Mouse (Mus musculus) cerebellum, adult 2 months (tissue): ENCODE measurements around the gene Tuba1a. TPM values are rescaled to one million over a fixed set of nuclear protein-coding genes. Genes with fewer than 3 reads are reported as not detected.

Experiments used
- DNase-seq, 2 experiments: peaks; one replicate each; pipeline ENCODE4 v3.0.0; 2021
- H3K27ac ChIP-seq: fragments of 200-500 bp; 2 replicates; pipeline ENCODE4 v1.5.1; 2012; ENCODE audit warnings: low read length, control low read depth, inconsistent platforms; ENCODE audit not compliant: insufficient read depth
- H3K27me3 ChIP-seq: fragments of 200-500 bp; 2 replicates; pipeline ENCODE4 v1.6.1; 2012; ENCODE audit warnings: inconsistent platforms, mild to moderate bottlenecking, low read length, moderate library complexity; ENCODE audit not compliant: control insufficient read depth, insufficient read depth
- H3K4me1 ChIP-seq: fragments of 200-500 bp; 2 replicates; pipeline ENCODE4 v1.6.1; 2011; ENCODE audit warnings: low read length; ENCODE audit not compliant: control insufficient read depth, insufficient read depth
- H3K4me3 ChIP-seq: fragments of 200-500 bp; replicated peaks from 2 replicates; pipeline ENCODE3; 2011; ENCODE audit warnings: mild to moderate bottlenecking, low read depth, low read length, control low read depth; ENCODE audit not compliant: insufficient read depth
- CTCF ChIP-seq: fragments of 200-500 bp; IDR thresholded peaks from 2 replicates; pipeline ENCODE4 v1.5.1; 2011; ENCODE audit warnings: low read depth, mild to moderate bottlenecking, control low read depth, low read length, moderate library complexity, borderline replicate concordance; ENCODE audit not compliant: insufficient read depth
- POLR2A ChIP-seq: fragments of 200-500 bp; IDR thresholded peaks from 2 replicates; pipeline ENCODE4 v1.6.1; 2011; ENCODE audit warnings: low read length, control low read depth, borderline replicate concordance; ENCODE audit not compliant: insufficient read depth
- WGBS: fragments of 180-500 bp; shearing (Covaris S2); methylation state at CpG from one replicate; pipeline ENCODE4 v1.1.7; 2018; 5-methylcytosine and 5-hydroxymethylcytosine counted together
- polyA plus RNA-seq: library from polyadenylated mRNA; depleted of rRNA; stranded (reverse); fragments of >200 nt; gene quantifications from 2 replicates; pipeline ENCODE4 v1.2.3, GENCODE M21; 2012; rRNA removed

Tuba1a gene
- polyA plus RNA-seq, 1 experiment, result 1,294 TPM

- under 1% methylated on average over 82 of the region's 82 CpGs for WGBS
Measured at GRCm38 (mm10) chr15:98917538-98918498, 35.7 kb downstream of the Tuba1a start, which contains the start of gene Lmbr1l. Gene Lmbr1l (minus strand): TSS chr15:98918231.

DNA sequence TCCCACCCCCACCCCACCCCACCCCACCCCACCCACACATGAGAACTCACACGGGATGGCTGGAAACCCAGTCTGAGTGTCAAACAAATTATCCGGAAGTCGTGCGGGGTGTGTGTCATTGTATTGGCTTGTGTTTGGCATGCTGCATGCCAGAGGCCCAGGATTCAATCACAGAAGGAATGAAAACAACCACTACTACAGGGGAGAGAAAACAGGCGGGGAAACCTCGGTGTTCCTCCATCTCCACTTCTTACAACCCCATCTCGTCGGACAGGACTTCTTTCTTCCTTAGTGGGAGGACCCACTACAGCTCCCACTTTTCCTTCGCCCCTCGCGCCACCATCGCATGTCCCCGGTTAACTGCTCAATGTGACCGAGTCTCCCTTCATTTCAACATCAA is 36.4 kb downstream of the Tuba1a start:
- under 1% methylated on average over 14 of the region's 14 CpGs for WGBS
- no peak for DNase-seq
- Histone ChIP-seq H3K4me3 (peak overlapping the region; percentile 80), H3K4me1 (peaks cover 4% of the 10 kb centered on the region; the same call in 1 of the 2 replicates), H3K27ac (no peak overlapping the region), H3K27me3 (no peaks in the 10 kb centered on the region)
- TF ChIP-seq CTCF (no peak), POLR2A (no peak)

More at GRCm38 (mm10) chr15:98917538-98918498, 35.7 kb downstream of the Tuba1a start, which contains the start of gene Lmbr1l:
- DNase-seq, result peak; percentile 99 to 100
- H3K4me3 ChIP-seq, result peak within 1 kb of the TSS; percentile 80
- TF ChIP-seq POLR2A, result peak; percentile 85; the same call in 1 of the 2 replicates
- no peak for TF ChIP-seq CTCF
- H3K27me3 ChIP-seq, result no peaks in the 10 kb centered on the region
- peaks cover 4% of the 10 kb centered on the region; the same call in 1 of the 2 replicates for H3K4me1 ChIP-seq
- peak within 1 kb of the TSS; percentile 57; the same call in 1 of the 2 replicates for H3K27ac ChIP-seq

DNA sequence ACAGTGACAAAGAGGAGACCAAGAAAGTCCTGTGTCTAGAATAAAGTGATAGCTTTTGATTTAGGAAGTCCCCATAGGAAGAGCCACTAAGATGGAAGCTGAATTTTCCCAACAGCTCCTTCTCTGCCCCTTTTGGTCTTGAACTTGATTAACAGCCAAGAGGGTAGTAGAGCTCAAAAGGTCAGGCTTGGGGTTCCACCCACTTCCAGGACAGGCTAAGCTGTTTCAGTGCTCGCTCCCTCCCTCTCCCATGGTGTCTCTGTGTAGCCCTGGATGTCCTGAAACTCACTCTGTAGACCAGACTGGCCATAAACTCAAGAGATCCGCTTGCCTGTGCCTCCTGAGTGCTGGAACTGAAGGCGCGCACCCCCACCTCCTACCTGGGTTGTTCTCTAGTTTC is 37.5 kb downstream of the Tuba1a start:
- WGBS, result 91% methylated on average over 4 of the region's 4 CpGs
- DNase-seq, result no peak
- H3K4me3 ChIP-seq, result no peak overlapping the region
- no peak overlapping the region for H3K27ac ChIP-seq
- no peaks in the 10 kb centered on the region for H3K27me3 ChIP-seq
- no peak for TF ChIP-seq POLR2A
- H3K4me1 ChIP-seq, result peaks cover 4% of the 10 kb centered on the region; the same call in 1 of the 2 replicates

GRCm38 (mm10) chr15:98914903-98915302 is 38.6 kb downstream of the Tuba1a start:
- H3K27me3 ChIP-seq, result no peaks in the 10 kb centered on the region
- no peak overlapping the region for H3K27ac ChIP-seq
- no peak overlapping the region for H3K4me3 ChIP-seq
- no peak for TF ChIP-seq POLR2A
- no peak for TF ChIP-seq CTCF
- DNase-seq, result no peak
- peaks cover 4% of the 10 kb centered on the region; the same call in 1 of the 2 replicates for H3K4me1 ChIP-seq
- WGBS, result 90% methylated on average over 6 of the region's 6 CpGs

DNA sequence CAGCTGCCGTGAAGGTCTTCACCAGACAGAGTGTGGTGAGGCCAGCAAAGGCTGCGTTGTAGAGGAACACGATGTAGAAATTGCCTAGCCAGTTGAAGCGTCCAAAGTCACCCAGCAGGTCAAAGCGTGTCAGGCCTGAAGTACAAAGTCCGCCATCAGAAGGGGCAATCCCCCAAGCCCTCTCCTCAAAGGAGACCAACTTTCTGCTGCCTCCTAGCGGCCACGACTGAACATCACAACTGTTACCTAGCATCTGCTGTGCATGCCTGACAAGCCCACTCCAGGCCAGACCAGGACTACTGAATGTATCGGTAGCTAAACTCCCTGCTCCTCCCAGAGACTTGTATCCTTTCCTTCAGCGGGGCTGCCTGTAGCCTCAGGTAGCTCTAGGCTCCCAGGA is 48.8 kb downstream of the Tuba1a start:
- H3K4me3 ChIP-seq, result no peak overlapping the region
- WGBS, result 32% methylated on average over 10 of the region's 10 CpGs
- H3K27me3 ChIP-seq, result no peaks in the 10 kb centered on the region
- H3K27ac ChIP-seq, result no peak overlapping the region
- DNase-seq, result no peak
- TF ChIP-seq CTCF (peak; percentile 72), POLR2A (no peak)
- no peaks in the 10 kb centered on the region for H3K4me1 ChIP-seq

DNA sequence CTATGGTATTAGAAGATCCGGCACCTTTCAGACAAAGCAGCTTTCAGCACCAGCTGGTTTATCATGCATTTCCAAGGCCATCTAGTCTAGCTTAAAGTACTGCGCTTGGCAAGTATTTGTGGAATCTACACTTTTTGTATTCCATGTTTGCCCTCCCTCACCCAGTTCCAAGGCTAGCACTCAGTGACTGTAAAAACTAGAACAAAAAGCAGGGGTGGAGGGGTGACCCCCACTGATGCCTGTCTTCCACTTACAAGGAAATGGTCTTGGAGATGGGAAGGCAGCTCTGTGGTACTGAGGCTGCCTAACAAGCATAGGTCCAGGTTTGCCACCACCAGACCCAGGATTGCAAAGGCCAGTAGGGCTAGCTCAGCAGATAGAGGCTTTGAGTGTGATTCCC is 50.9 kb downstream of the Tuba1a start:
- TF ChIP-seq CTCF, result no peak
- TF ChIP-seq POLR2A, result no peak
- WGBS, result 90% methylated on average over 2 of the region's 2 CpGs
- no peaks in the 10 kb centered on the region; the same call in 1 of the 2 replicates for H3K27me3 ChIP-seq

GRCm38 (mm10) chr15:98901530-98901929 is 52.0 kb downstream of the Tuba1a start:
- H3K27me3 ChIP-seq, result no peaks in the 10 kb centered on the region; the same call in 1 of the 2 replicates
- no peaks in the 10 kb centered on the region; the same call in 1 of the 2 replicates for H3K4me1 ChIP-seq

More for the DNA sequence above, 50.9 kb downstream of the Tuba1a start:
- Histone ChIP-seq H3K4me3 (no peak overlapping the region), H3K4me1 (no peaks in the 10 kb centered on the region; the same call in 1 of the 2 replicates), H3K27ac (no peak overlapping the region)
- DNase-seq, result no peak

More at GRCm38 (mm10) chr15:98901530-98901929, 52.0 kb downstream of the Tuba1a start:
- DNase-seq, result no peak
- no peak for TF ChIP-seq POLR2A
- no peak for TF ChIP-seq CTCF
- 62% methylated on average over 1 of the region's 1 CpGs for WGBS
- Histone ChIP-seq H3K4me3 (no peak overlapping the region), H3K27ac (no peak overlapping the region)

Other genes with a start within 250 kb of the Tuba1a start
- 4.8 TPM in 2 replicates for gene Ccdc65, start 245.5 kb downstream of the Tuba1a start, polyA plus RNA-seq
- 4.1 and 4.7 TPM in 2 replicates for gene Fkbp11, start 225.5 kb downstream of the Tuba1a start, polyA plus RNA-seq
- gene Arf3, start 190.5 kb downstream of the Tuba1a start, polyA plus RNA-seq, result 202 and 210 TPM in 2 replicates
- 0.15 and 0.22 TPM in 2 replicates for gene Wnt10b, start 175.6 kb downstream of the Tuba1a start, polyA plus RNA-seq
- gene Wnt1, start 163.8 kb downstream of the Tuba1a start, polyA plus RNA-seq, result not detected in 2 replicates
- gene Ddn, start 144.2 kb downstream of the Tuba1a start, polyA plus RNA-seq, result 1.0 and 1.3 TPM in 2 replicates
- 90.3 and 93.6 TPM in 2 replicates for gene Prkag1, start 122.2 kb downstream of the Tuba1a start, polyA plus RNA-seq
- 49.9 and 52.6 TPM in 2 replicates for gene Kmt2d, start 82.5 kb downstream of the Tuba1a start, polyA plus RNA-seq
- gene Rhebl1, start 59.2 kb downstream of the Tuba1a start, polyA plus RNA-seq, result 18.7 and 19.8 TPM in 2 replicates
- 0.07 and 0.10 TPM in 2 replicates for gene Dhh, start 55.2 kb downstream of the Tuba1a start, polyA plus RNA-seq
- gene Lmbr1l, start 35.5 kb downstream of the Tuba1a start, polyA plus RNA-seq, result 37.5 and 39.7 TPM in 2 replicates
- 1,352 and 1,359 TPM in 2 replicates for gene Tuba1b, start 19.1 kb downstream of the Tuba1a start, polyA plus RNA-seq
- gene Gm49450, start 152 bp downstream of the Tuba1a start, polyA plus RNA-seq, result 0.75 and 2.6 TPM in 2 replicates
- gene Tuba1c, start 76.2 kb upstream of the Tuba1a start, polyA plus RNA-seq, result 6.4 and 9.0 TPM in 2 replicates
- 25.7 and 37.7 TPM in 2 replicates for gene Prph, start 101.5 kb upstream of the Tuba1a start, polyA plus RNA-seq
- gene Troap, start 120.9 kb upstream of the Tuba1a start, polyA plus RNA-seq, result 0.07 and 0.22 TPM in 2 replicates
- gene C1ql4, start 134.1 kb upstream of the Tuba1a start, polyA plus RNA-seq, result 1.3 and 1.6 TPM in 2 replicates
- gene Dnajc22, start 139.5 kb upstream of the Tuba1a start, polyA plus RNA-seq, result 0.13 TPM in 1 of 2 replicates, not detected in the other
- 26.7 and 26.9 TPM in 2 replicates for gene Spats2, start 172.2 kb upstream of the Tuba1a start, polyA plus RNA-seq